Mouse (Mus musculus): ENCODE data around the gene Mcrip2.
"Not testable (repeated sequence)": the region's sequence is repeated elsewhere in the genome, so short reads cannot be mapped to it uniquely, and the experiment has no call there.

The Mcrip2 gene

GRCm38 (mm10) chr17:25880196-25880910 lies 11.8 kb upstream of the Mcrip2 start, which contains the start of gene Wfikkn1:
Gene Wfikkn1 (minus strand): TSS chr17:25880858.
- DNase-seq = no peak

DNA sequence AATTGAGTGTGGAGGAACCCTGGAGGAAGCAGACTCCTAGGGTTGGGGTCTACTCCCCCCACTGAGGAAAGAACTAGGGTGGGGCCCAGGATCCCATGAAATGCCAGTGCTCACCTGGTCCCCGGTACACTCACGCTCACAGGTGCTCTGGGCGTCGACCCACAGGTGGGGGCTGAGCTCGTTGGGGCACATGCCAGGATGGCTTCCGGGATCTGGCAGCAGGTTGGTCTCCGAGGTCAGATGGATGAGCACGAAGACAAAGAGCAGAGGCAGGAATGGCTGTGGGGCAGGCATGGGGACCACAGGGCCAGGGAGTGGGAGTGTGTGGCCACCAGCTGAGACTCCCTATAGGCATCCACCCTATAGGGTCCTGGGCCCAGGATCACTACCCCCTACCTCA lies 11.2 kb upstream of the Mcrip2 start:
- no peak for DNase-seq

- DNase-seq = peak in 1 of 2 experiments; percentile 26
These were observed 10.7 kb upstream of the Mcrip2 start for GRCm38 (mm10) chr17:25879261-25879660.

GRCm38 (mm10) chr17:25878611-25879180 lies 10.1 kb upstream of the Mcrip2 start:
- no peak for DNase-seq

- no peak for DNase-seq
These were observed 9.4 kb upstream of the Mcrip2 start for GRCm38 (mm10) chr17:25877741-25878610.

- DNase-seq = no peak
These were observed 8.5 kb upstream of the Mcrip2 start for GRCm38 (mm10) chr17:25877025-25877424.

GRCm38 (mm10) chr17:25876347-25876915 lies 7.9 kb upstream of the Mcrip2 start:
- no peak for DNase-seq

DNA sequence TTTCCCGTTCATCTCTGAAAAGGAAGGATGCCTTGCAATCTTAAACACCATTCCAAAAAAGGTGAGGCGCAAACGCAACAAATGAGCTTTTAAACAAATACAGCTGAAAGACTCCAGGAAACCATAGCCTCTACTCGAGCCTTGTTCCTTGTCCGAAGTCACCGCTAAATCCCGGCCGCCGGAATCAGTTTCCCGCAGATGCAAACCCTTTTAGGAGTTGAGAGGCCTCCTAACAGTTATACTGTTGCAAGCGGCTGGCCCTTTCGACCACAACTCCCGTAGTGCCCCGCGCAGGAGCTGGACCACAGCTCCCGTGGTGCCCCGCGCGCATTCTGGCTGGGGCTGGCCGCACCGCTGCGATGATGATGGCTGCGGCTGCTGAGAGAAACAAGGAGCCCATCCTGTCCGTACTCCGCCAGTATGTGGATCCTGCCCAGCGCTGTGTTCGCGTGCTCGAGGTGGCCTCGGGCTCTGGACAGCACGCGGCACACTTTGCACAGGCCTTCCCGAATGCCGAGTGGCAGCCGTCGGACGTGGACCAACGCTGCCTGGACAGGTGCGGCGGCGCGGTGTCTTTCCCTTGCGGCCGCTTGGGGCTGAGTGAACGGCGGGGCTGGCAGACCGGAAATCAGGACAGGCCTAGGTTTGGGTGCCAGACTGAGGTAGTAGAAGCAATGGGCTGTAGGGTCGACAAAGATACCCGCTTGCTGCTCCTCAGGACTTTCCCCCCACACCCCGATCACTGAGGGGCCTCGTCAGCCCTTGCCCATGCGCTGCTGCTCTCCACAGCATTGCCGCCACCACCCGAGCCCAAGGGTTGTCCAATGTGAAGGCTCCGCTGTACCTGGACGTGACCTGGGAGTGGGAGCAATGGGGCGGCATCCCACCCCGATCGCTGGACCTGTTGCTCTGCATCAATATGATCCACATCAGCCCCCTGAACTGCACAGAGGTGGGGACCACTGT lies 6.9 kb upstream of the Mcrip2 start:
- peak; percentile 89 to 90 for DNase-seq

DNA sequence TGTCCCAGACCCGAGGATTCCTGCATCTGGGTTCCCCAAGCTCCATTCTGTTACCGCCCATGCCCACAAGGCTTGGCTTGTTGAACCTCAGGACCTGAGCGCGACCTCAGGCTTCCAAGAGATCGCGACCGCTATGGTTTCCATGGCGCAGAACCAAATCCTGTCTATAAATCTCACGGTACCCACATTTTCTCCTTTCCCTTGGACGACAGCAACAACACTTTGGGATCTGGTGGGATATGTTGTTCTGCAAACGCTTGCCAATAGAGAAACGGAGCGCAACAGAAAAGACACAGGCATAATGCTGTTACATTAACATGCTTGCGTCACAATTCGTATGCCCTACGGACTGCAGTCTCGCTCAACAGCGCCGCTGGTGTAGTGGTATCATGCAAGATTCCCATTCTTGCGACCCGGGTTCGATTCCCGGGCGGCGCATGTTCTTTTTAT lies 6.2 kb upstream of the Mcrip2 start, which contains the start of gene Mettl26:
Gene Mettl26 (plus strand): TSS at position 354 of the 450 bp plus-strand sequence.
- peak; percentile 92 to 93 for DNase-seq

DNA sequence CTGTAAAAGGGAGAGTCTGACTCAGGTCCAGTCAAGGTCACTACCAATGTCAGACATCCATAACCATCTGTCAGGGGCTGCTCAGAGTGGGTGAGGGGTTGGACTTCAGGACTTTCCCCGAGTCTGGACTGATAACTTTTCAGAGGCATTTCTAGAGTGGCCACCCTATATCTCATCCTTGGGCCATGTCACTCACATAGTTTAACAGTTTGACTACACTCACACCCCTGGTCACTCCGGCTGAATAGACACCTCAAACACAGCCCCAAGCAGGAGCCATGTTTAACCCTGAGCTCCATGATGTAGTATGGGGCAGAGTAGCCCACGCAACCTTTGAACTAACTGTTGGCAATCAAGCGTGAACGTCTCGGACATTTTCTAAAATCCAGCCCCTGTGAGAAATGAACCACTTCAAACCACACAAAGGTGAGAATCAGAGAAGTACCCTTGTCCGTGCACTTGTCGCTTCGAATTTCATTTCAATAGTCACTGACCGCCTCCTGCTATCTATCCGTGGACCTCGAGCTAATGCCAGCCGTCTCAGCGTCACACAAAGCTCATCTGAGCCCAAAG lies 5.7 kb upstream of the Mcrip2 start:
- no peak for DNase-seq

DNA sequence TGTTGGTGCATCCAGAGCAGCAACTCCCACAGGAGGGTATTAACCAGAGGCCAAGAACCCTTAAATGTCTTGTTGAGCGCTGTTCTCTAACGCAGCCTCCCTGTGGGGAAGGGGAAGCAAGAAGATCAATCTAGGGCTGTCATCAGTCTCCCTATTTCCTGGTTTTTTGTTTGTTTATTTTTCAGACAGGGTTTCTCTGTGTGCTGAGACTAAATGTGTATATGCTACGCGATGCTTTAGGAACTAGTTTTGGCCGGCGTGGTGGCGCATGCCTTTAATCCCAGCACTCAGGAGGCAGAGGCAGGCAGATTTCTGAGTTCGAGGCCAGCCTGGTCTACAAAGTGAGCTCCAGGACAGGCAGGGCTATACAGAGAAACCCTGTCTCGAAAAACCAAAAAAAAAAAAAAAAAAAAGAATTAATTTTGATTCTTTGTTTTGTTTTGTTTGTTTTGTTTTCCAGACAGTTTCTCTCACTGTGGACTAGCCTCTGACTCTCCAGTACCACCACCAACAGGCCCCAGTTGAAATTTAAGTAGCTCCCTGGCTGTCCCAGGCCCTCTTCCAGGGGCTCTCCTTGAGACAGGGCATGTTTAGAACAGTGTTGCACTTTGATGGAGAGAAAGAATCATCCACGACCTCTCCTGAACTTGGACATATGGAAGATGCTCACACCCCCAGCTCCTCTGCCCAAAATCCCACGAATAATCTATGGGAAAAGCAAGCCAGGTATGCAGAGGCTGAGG lies 5.0 kb upstream of the Mcrip2 start:
- no peak for DNase-seq

- DNase-seq = no peak
These were observed 4.1 kb upstream of the Mcrip2 start for GRCm38 (mm10) chr17:25872676-25873075.

- DNase-seq = not testable (repeated sequence)
These were observed 3.0 kb upstream of the Mcrip2 start for GRCm38 (mm10) chr17:25871566-25871965.

DNA sequence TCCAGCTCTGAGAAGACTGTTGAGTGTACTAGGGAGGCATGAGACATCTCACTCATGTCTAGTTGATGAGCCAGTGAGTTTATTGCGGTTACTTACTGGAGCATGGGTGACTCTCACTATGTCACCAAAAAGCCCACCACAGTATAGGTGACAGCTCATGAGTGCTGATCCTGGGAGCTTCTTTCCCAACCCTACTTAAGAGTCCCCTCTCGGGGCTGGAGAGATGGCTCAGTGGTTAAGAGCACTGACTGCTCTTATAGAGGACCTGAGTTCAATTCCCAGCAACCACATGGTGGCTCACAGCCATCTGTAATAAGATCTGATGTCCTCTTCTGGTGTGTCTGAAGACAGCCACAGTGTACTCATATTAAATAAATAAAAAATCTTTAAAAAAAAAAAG lies 1.4 kb upstream of the Mcrip2 start:
- no peak for DNase-seq

DNA sequence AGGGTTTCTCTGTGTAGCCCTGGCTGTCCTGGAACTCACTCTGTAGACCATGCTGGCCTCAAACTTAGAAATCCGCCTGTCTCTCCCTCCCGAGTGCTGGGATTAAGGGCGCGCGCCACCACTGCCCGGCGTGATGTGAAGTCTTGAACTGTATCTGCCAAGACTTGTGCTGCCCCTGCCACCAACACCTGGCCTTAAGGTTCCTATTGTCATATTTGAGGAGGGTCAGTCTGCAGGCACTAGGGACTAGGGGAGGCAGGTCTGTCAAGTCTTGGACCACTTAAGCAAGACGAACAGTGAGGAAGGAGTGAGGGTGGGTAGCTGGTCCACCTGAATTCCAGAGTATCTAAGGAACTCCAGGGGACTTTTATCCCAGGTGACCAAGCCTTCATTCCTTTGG lies 934 bp upstream of the Mcrip2 start:
- no peak for DNase-seq

GRCm38 (mm10) chr17:25867836-25868600 lies 546 bp downstream of the Mcrip2 start:
- DNase-seq = peak; percentile 57 to 59

DNA sequence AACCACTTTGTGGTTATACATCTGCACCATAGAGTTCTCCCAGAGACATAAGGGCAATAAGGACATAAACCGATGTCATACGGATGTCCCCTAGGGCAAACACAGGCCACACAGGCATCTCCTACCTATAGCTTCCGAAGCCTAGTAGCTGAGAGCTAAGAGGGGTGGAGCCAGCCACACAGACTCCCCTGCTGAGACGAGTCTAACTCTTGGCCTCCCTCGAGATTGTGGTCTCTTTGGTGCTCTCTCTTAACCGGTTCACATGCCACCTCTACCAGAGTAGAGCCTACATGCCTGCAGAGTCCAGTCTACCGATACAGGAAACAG lies 1.1 kb downstream of the Mcrip2 start:
- no peak for DNase-seq

DNA sequence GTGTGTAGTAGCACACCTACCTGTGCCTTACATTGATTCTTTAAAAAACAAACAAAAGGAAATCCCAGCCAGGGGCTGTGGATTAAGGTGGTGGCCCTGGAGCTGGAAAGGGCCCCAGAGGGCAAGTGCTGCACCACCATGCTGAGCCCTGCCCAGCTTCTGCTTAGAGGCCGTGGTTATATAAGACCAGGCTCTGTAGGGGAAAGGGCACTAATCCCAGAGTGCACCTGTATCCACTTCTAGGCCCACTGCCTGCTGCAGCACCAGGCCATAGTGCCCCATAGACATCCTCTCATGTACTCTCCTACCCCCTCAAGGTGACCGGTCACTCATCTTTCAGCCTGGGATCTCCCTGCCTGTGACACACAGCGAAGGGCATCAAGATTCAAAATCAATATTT lies 2.4 kb downstream of the Mcrip2 start:
- no peak for DNase-seq

- no peak for DNase-seq
These were observed 3.3 kb downstream of the Mcrip2 start for GRCm38 (mm10) chr17:25865288-25865687.

GRCm38 (mm10) chr17:25864311-25864710 lies 4.3 kb downstream of the Mcrip2 start:
- DNase-seq = no peak
